Mouse (Mus musculus): ENCODE data around the gene Mcam.

- TF ChIP-seq CTCF (IDR thresholded peaks at IDR 0.05; ENCODE audit: low read depth) (no peak), EP300 (IDR thresholded peaks at IDR 0.05; ENCODE audit: low read depth) (no peak)
Observed at GRCm38 (mm10) chr9:44143421-44143820, 9.2 kb downstream of the Mcam start.

All from liver, embryonic 14.5 days (tissue).